Mouse (Mus musculus) G1E (cell line): ENCODE data around the gene Trpv4.

Experiments
- CTCF ChIP-seq: IDR thresholded peaks from 2 replicates; pipeline ENCODE4 v1.5.1; 2012; ENCODE audit warnings: low read depth, low read length, inconsistent platforms, mixed read lengths
- GATA2 ChIP-seq: IDR thresholded peaks from 2 replicates; pipeline ENCODE4 v1.6.1; 2012; ENCODE audit warnings: low read depth, low read length, inconsistent platforms, borderline replicate concordance
- TAL1 ChIP-seq: conservative IDR thresholded peaks from 2 replicates; pipeline ENCODE4 v1.6.1; 2012; ENCODE audit warnings: low read depth, low read length, inconsistent platforms, mixed read lengths

DNA sequence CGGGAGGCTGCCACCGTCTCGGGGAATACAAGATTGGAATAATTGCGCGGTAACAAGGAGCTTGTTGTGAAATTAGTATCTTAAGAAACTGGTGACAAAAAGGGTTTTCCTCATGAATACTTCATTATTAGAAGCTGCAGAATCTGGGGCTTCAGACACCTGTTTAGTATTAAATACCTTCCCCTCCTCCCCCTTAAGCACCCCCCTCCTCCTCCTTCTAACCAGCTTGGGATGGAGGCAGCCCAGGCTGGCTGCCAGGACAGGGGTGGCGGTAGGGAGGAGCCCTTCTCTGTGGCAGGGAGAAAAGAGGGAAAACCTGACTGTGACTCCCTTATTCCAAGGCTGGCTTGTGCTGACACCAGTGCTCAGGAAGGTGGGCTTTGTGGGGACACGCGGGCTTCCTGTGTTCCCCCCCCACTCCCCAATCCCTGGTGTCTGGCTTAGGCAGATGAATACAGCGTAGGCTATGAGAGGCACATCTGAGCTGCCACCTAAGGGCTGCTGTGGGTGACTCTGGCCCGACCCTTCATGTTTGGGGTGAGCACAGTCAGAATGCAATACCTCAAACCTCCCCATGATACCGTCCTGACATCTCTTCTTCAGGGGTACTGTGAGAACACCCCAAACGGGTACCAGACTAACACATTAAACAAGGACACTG lies 64.9 kb downstream of the Trpv4 start:
- TF ChIP-seq CTCF (no peak), GATA2 (no peak), TAL1 (no peak)
